Mouse (Mus musculus) forebrain, embryonic 15.5 days (tissue): ENCODE data around the gene Mapk11. TPM values are rescaled to one million over a fixed set of nuclear protein-coding genes. Genes with fewer than 3 reads are reported as not detected.
A peak's percentile ranks its signal among the peaks of the same experiment; 100 is the strongest.

ENCODE experiments used
- ATAC-seq: fragments of 200-750 bp; cut with Nextera tagmentation; replicated peaks from 2 replicates; pipeline ENCODE4 v1.8.0; 2017; ENCODE audit warnings: mild to moderate bottlenecking, moderate TSS enrichment, moderate library complexity
- H3K27ac ChIP-seq: fragments of 300-500 bp; sonication (generic); replicated peaks from 2 replicates; pipeline ENCODE4 v1.5.1; 2015; ENCODE audit warnings: mild to moderate bottlenecking, inconsistent platforms
- H3K27me3 ChIP-seq: fragments of 300-500 bp; sonication (generic); 2 replicates; pipeline ENCODE4 v1.6.1; 2015; ENCODE audit warnings: inconsistent platforms
- H3K36me3 ChIP-seq: fragments of 300-500 bp; sonication (generic); 2 replicates; pipeline ENCODE4 v1.6.1; 2015; ENCODE audit warnings: mild to moderate bottlenecking, inconsistent platforms
- H3K4me1 ChIP-seq: fragments of 300-500 bp; sonication (generic); 2 replicates; pipeline ENCODE4 v1.6.1; 2015; ENCODE audit warnings: inconsistent platforms
- H3K4me2 ChIP-seq: fragments of 300-500 bp; sonication (generic); replicated peaks from 2 replicates; pipeline ENCODE4 v1.6.1; 2015; ENCODE audit warnings: mild to moderate bottlenecking, inconsistent platforms
- H3K4me3 ChIP-seq: fragments of 300-500 bp; sonication (generic); 2 replicates; pipeline ENCODE4 v1.5.1; 2015; ENCODE audit warnings: mild to moderate bottlenecking, inconsistent platforms
- H3K9ac ChIP-seq: fragments of 300-500 bp; sonication (generic); replicated peaks from 2 replicates; pipeline ENCODE4 v1.6.1; 2015; ENCODE audit warnings: mild to moderate bottlenecking, inconsistent platforms
- H3K9me3 ChIP-seq: fragments of 300-500 bp; sonication (generic); 2 replicates; pipeline ENCODE4 v1.6.1; 2016; ENCODE audit warnings: inconsistent platforms
- WGBS: fragments of 180-500 bp; shearing (Covaris S2); methylation state at CpG from one replicate; pipeline ENCODE4 v1.1.7; 2015; ENCODE audit warnings: mixed read lengths; 5-methylcytosine and 5-hydroxymethylcytosine counted together
- polyA plus RNA-seq: library from polyadenylated mRNA; unstranded; fragments of >200 nt; fragmentation: Nextera tagmentation; extraction: Ambion mirVana; gene quantifications from 2 replicates; pipeline ENCODE4 v1.2.1, GENCODE M21; 2015

The Mapk11 gene
- polyA plus RNA-seq, 1 experiment from 2014 or later, result 42.9 TPM

- H3K4me2 ChIP-seq, result peak overlapping the region; percentile 98
- peaks cover 80% of the 10 kb centered on the region for H3K4me1 ChIP-seq
- no peak for ATAC-seq
- no peaks in the 10 kb centered on the region for H3K9me3 ChIP-seq
- peaks cover 8% of the 10 kb centered on the region; the same call in 1 of the 2 replicates for H3K36me3 ChIP-seq
- peak overlapping the region; percentile 57 for H3K4me3 ChIP-seq
- H3K27me3 ChIP-seq, result no peaks in the 10 kb centered on the region
- peak overlapping the region; percentile 90 for H3K27ac ChIP-seq
- peak overlapping the region; percentile 74 for H3K9ac ChIP-seq
- WGBS, result 17% methylated on average over 17 of the region's 17 CpGs
Measured at GRCm38 (mm10) chr15:89172276-89172935, 23.0 kb upstream of the Mapk11 start.

GRCm38 (mm10) chr15:89171526-89172051, 22.2 kb upstream of the Mapk11 start:
- H3K27ac ChIP-seq, result no peak overlapping the region
- peaks cover 72% of the 10 kb centered on the region for H3K4me1 ChIP-seq
- no peak overlapping the region for H3K4me3 ChIP-seq
- ATAC-seq, result no peak
- H3K27me3 ChIP-seq, result no peaks in the 10 kb centered on the region
- peaks cover 17% of the 10 kb centered on the region for H3K36me3 ChIP-seq
- WGBS, result 93% methylated on average over 5 of the region's 5 CpGs
- H3K4me2 ChIP-seq, result no peak overlapping the region
- H3K9ac ChIP-seq, result no peak overlapping the region
- H3K9me3 ChIP-seq, result no peaks in the 10 kb centered on the region

- H3K36me3 ChIP-seq, result peaks cover 31% of the 10 kb centered on the region
- WGBS, result 67% methylated on average over 3 of the region's 3 CpGs
- ATAC-seq, result no peak
Measured at GRCm38 (mm10) chr15:89170102-89170501, 20.7 kb upstream of the Mapk11 start.

GRCm38 (mm10) chr15:89169431-89169830, 20.0 kb upstream of the Mapk11 start:
- H3K9me3 ChIP-seq, result no peaks in the 10 kb centered on the region
- WGBS, result 5% methylated on average over 10 of the region's 10 CpGs
- peak overlapping the region; percentile 65 for H3K27ac ChIP-seq
- H3K27me3 ChIP-seq, result no peaks in the 10 kb centered on the region
- peaks cover 37% of the 10 kb centered on the region for H3K36me3 ChIP-seq
- peak overlapping the region; percentile 14; the same call in 1 of the 2 replicates for H3K4me2 ChIP-seq
- peak; percentile 59 for ATAC-seq
- H3K9ac ChIP-seq, result 0 out of 2 replicates have a peak overlapping the region, but pooled peaks have one; percentile 11
- no peak overlapping the region for H3K4me3 ChIP-seq
- peaks cover 50% of the 10 kb centered on the region for H3K4me1 ChIP-seq

More at GRCm38 (mm10) chr15:89170102-89170501, 20.7 kb upstream of the Mapk11 start:
- Histone ChIP-seq H3K4me1 (peaks cover 57% of the 10 kb centered on the region), H3K9me3 (no peaks in the 10 kb centered on the region), H3K27ac (peak overlapping the region; percentile 65), H3K4me3 (no peak overlapping the region), H3K4me2 (no peak overlapping the region), H3K27me3 (no peaks in the 10 kb centered on the region), H3K9ac (no peak overlapping the region)

GRCm38 (mm10) chr15:89168922-89169321, 19.5 kb upstream of the Mapk11 start:
- no peaks in the 10 kb centered on the region for H3K9me3 ChIP-seq
- H3K27ac ChIP-seq, result peak overlapping the region; percentile 65
- no peak overlapping the region for H3K9ac ChIP-seq
- peaks cover 45% of the 10 kb centered on the region for H3K4me1 ChIP-seq
- WGBS, result 52% methylated on average over 10 of the region's 10 CpGs
- H3K27me3 ChIP-seq, result no peaks in the 10 kb centered on the region
- H3K36me3 ChIP-seq, result peaks cover 42% of the 10 kb centered on the region
- no peak for ATAC-seq
- 0 out of 2 replicates have a peak overlapping the region, but pooled peaks have one; percentile 14 for H3K4me2 ChIP-seq
- no peak overlapping the region for H3K4me3 ChIP-seq

GRCm38 (mm10) chr15:89165478-89165877, 16.1 kb upstream of the Mapk11 start:
- Histone ChIP-seq H3K9me3 (no peaks in the 10 kb centered on the region), H3K9ac (no peak overlapping the region), H3K27me3 (no peaks in the 10 kb centered on the region), H3K4me1 (peaks cover 18% of the 10 kb centered on the region), H3K4me2 (no peak overlapping the region), H3K4me3 (no peak overlapping the region), H3K27ac (no peak overlapping the region), H3K36me3 (peaks cover 75% of the 10 kb centered on the region)
- 95% methylated on average over 12 of the region's 12 CpGs for WGBS
- ATAC-seq, result no peak

GRCm38 (mm10) chr15:89161397-89161796, 12.0 kb upstream of the Mapk11 start:
- H3K4me3 ChIP-seq, result no peak overlapping the region
- H3K27me3 ChIP-seq, result no peaks in the 10 kb centered on the region
- no peak for ATAC-seq
- peaks cover 96% of the 10 kb centered on the region for H3K36me3 ChIP-seq
- no peaks in the 10 kb centered on the region for H3K9me3 ChIP-seq
- H3K27ac ChIP-seq, result no peak overlapping the region
- no peaks in the 10 kb centered on the region for H3K4me1 ChIP-seq
- H3K4me2 ChIP-seq, result no peak overlapping the region
- no peak overlapping the region for H3K9ac ChIP-seq
- 91% methylated on average over 7 of the region's 9 CpGs for WGBS

GRCm38 (mm10) chr15:89158516-89158915, 9.1 kb upstream of the Mapk11 start:
- Histone ChIP-seq H3K4me3 (no peak overlapping the region), H3K4me2 (no peak overlapping the region), H3K4me1 (no peaks in the 10 kb centered on the region), H3K9me3 (no peaks in the 10 kb centered on the region), H3K27me3 (no peaks in the 10 kb centered on the region), H3K9ac (no peak overlapping the region), H3K36me3 (peaks cover 96% of the 10 kb centered on the region), H3K27ac (no peak overlapping the region)
- 94% methylated on average over 16 of the region's 16 CpGs for WGBS
- no peak for ATAC-seq

- no peak overlapping the region for H3K4me2 ChIP-seq
- H3K9me3 ChIP-seq, result no peaks in the 10 kb centered on the region
- 0 out of 2 replicates have a peak, but pooled peaks have one; percentile 36 for ATAC-seq
- H3K27ac ChIP-seq, result no peak overlapping the region
- WGBS, result 64% methylated on average over 7 of the region's 7 CpGs
- H3K4me3 ChIP-seq, result no peak overlapping the region
- no peaks in the 10 kb centered on the region for H3K27me3 ChIP-seq
- no peak overlapping the region for H3K9ac ChIP-seq
- H3K4me1 ChIP-seq, result no peaks in the 10 kb centered on the region
- H3K36me3 ChIP-seq, result peaks cover 92% of the 10 kb centered on the region
Measured at GRCm38 (mm10) chr15:89157954-89158353, 8.5 kb upstream of the Mapk11 start.

- H3K27me3 ChIP-seq, result no peaks in the 10 kb centered on the region
- no peaks in the 10 kb centered on the region for H3K9me3 ChIP-seq
- H3K9ac ChIP-seq, result no peak overlapping the region
- ATAC-seq, result no peak
- H3K27ac ChIP-seq, result peak overlapping the region; percentile 17; the same call in 1 of the 2 replicates
- H3K4me1 ChIP-seq, result peaks cover 30% of the 10 kb centered on the region
- no peak overlapping the region for H3K4me3 ChIP-seq
- H3K36me3 ChIP-seq, result peaks cover 38% of the 10 kb centered on the region
- no peak overlapping the region for H3K4me2 ChIP-seq
Measured at GRCm38 (mm10) chr15:89152312-89152711, 2.9 kb upstream of the Mapk11 start.

GRCm38 (mm10) chr15:89150041-89150390, 588 bp upstream of the Mapk11 start:
- peak overlapping the region; percentile 78 for H3K4me3 ChIP-seq
- peaks cover 15% of the 10 kb centered on the region for H3K36me3 ChIP-seq
- H3K27ac ChIP-seq, result peak overlapping the region; percentile 88
- peaks cover 45% of the 10 kb centered on the region for H3K4me1 ChIP-seq
- H3K4me2 ChIP-seq, result peak overlapping the region; percentile 84
- 4% methylated on average over 13 of the region's 13 CpGs for WGBS
- peak overlapping the region; percentile 80 for H3K9ac ChIP-seq
- H3K9me3 ChIP-seq, result no peaks in the 10 kb centered on the region
- no peak for ATAC-seq
- no peaks in the 10 kb centered on the region for H3K27me3 ChIP-seq

- Histone ChIP-seq H3K9ac (peak overlapping the region; percentile 80), H3K36me3 (peaks cover 9% of the 10 kb centered on the region; the same call in 1 of the 2 replicates), H3K4me2 (peak overlapping the region; percentile 84), H3K27ac (peak overlapping the region; percentile 88), H3K9me3 (no peaks in the 10 kb centered on the region), H3K4me1 (peaks cover 45% of the 10 kb centered on the region), H3K4me3 (peak overlapping the region; percentile 78), H3K27me3 (no peaks in the 10 kb centered on the region)
- ATAC-seq, result peak; percentile 11; the same call in 1 of the 2 replicates
- WGBS, result 4% methylated on average over 25 of the region's 25 CpGs
Measured at GRCm38 (mm10) chr15:89148496-89149270, 745 bp downstream of the Mapk11 start.
